Comparison of ENCODE assay signal across 7 mouse cellular contexts in the genomic region with DNA sequence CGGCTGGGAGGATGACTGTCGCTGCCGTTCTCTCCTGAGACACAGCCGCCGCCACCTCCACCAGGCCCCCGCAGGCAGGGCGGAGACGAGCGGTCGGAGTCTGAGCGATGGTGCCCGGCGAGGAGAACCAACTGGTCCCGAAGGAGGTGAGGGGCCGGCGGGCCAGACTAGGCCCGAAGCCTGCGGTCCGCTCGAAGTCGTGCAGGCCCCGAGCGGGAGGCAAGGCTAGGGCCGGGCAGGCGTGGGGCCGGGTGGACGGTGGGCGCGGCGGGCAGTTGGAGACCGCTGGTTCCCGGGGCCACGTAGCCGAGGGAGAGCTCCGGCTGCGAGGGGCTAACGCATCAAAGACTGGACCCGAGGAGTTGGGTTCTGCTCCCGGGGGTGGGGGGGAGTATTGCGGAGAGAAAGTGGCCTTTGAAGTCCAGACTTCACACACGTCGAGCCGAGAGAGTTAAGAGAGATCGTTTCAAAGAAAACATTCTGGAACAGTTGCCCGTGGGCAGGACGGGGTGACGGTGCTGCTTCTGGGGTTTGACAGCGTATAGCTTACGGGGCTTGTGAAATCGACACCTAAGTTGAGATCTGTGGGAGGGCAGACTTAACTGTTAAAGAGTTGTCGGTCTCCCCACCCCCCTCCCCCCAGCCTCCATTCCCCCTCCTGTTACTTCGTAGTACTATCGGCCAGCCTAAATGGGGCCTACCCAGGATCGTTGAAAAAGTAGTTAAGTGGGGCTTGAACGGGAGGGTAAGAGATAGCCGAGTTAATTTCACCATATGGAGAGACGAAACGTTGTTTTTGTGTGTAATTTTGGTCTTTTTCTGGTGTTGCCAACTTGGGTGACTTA. TPM values are rescaled to one million over a fixed set of nuclear protein-coding genes. Genes with fewer than 3 reads are reported as not detected.
DNase-seq lines count a peak whose midpoint lies in the region; ATAC-seq and TF ChIP-seq lines count a peak whose summit lies in the region.

No protein-coding gene starts in this region.

- peak overlapping the region; percentile 80 for H3K4me3 ChIP-seq in embryonic facial prominence, embryonic 15.5 days (replicated peaks)
- peak overlapping the region; percentile 88 for H3K4me3 ChIP-seq in hindbrain, postnatal 0 days (ENCODE audit: low read length)
- H3K4me3 ChIP-seq in stomach, embryonic 16.5 days (replicated peaks; ENCODE audit: low read length), result peak overlapping the region; percentile 92

- peak; percentile 20; the same call in 1 of the 2 replicates for ATAC-seq in embryonic facial prominence, embryonic 15.5 days (ENCODE audit: insufficient number of reproducible peaks, low FRiP score, low TSS enrichment, low read depth)
- peak; percentile 84 for ATAC-seq in hindbrain, postnatal 0 days
- ATAC-seq in megakaryocyte, adult 5-6 weeks (ENCODE audit: poor library complexity, severe bottlenecking), result peak; percentile 45
- ATAC-seq in stomach, embryonic 16.5 days (ENCODE audit: insufficient read depth, low FRiP score), result peak; percentile 69

- DNase-seq in ovary, postnatal 10 days (ENCODE audit: low spot score), result peak; percentile 67
- no peak for DNase-seq in ovary, postnatal 14 days (ENCODE audit: low spot score)
- DNase-seq in R1 (ENCODE audit: low read depth, low spot score), result peak; percentile 51
- DNase-seq in hindbrain, postnatal 0 days (ENCODE audit: low spot score), result no peak

- no peaks in the 10 kb centered on the region for H3K9me3 ChIP-seq in embryonic facial prominence, embryonic 15.5 days (replicated peaks)
- no peaks in the 10 kb centered on the region for H3K9me3 ChIP-seq in hindbrain, postnatal 0 days (ENCODE audit: low read length)
- no peaks in the 10 kb centered on the region for H3K9me3 ChIP-seq in stomach, embryonic 16.5 days (replicated peaks; ENCODE audit: control insufficient read depth, low read length)

- H3K36me3 ChIP-seq in embryonic facial prominence, embryonic 15.5 days, result no peaks in the 10 kb centered on the region
- no peaks in the 10 kb centered on the region for H3K36me3 ChIP-seq in hindbrain, postnatal 0 days (ENCODE audit: insufficient read depth, low read length)
- no peaks in the 10 kb centered on the region for H3K36me3 ChIP-seq in stomach, embryonic 16.5 days (ENCODE audit: control insufficient read depth, insufficient read depth, low read length)

- no peak for TF ChIP-seq CTCF in hindbrain, postnatal 0 days (IDR thresholded peaks at IDR 0.05; ENCODE audit: low read depth)

- H3K27ac ChIP-seq in embryonic facial prominence, embryonic 15.5 days (replicated peaks), result peak overlapping the region; percentile 97
- peak overlapping the region; percentile 99 for H3K27ac ChIP-seq in hindbrain, postnatal 0 days
- peak overlapping the region; percentile 98 for H3K27ac ChIP-seq in stomach, embryonic 16.5 days (ENCODE audit: low read length)

- WGBS in embryonic facial prominence, embryonic 15.5 days, result under 1% methylated on average over 58 of the region's 58 CpGs
- WGBS in hindbrain, postnatal 0 days, result under 1% methylated on average over 58 of the region's 58 CpGs
- WGBS in stomach, embryonic 16.5 days, result under 1% methylated on average over 58 of the region's 58 CpGs

- peak overlapping the region; percentile 83 for H3K4me2 ChIP-seq in embryonic facial prominence, embryonic 15.5 days (replicated peaks)
- H3K4me2 ChIP-seq in hindbrain, postnatal 0 days (ENCODE audit: low read depth, low read length), result peak overlapping the region; percentile 89
- H3K4me2 ChIP-seq in stomach, embryonic 16.5 days (ENCODE audit: low read depth, low read length), result peak overlapping the region; percentile 91

- H3K27me3 ChIP-seq in embryonic facial prominence, embryonic 15.5 days, result no peaks in the 10 kb centered on the region
- H3K27me3 ChIP-seq in hindbrain, postnatal 0 days (ENCODE audit: insufficient read depth, low read length), result no peaks in the 10 kb centered on the region
- no peaks in the 10 kb centered on the region for H3K27me3 ChIP-seq in stomach, embryonic 16.5 days (ENCODE audit: control insufficient read depth, insufficient read depth, low read length)

- peaks cover 33% of the 10 kb centered on the region for H3K4me1 ChIP-seq in embryonic facial prominence, embryonic 15.5 days
- peaks cover 7% of the 10 kb centered on the region; the same call in 1 of the 2 replicates for H3K4me1 ChIP-seq in hindbrain, postnatal 0 days (ENCODE audit: insufficient read depth, low read length)
- H3K4me1 ChIP-seq in stomach, embryonic 16.5 days (ENCODE audit: control insufficient read depth, insufficient read depth, low read length), result peaks cover 23% of the 10 kb centered on the region

- H3K9ac ChIP-seq in embryonic facial prominence, embryonic 15.5 days, result peak overlapping the region; percentile 98
- peak overlapping the region; percentile 92 for H3K9ac ChIP-seq in hindbrain, postnatal 0 days (replicated peaks; ENCODE audit: low read length)
- peak overlapping the region; percentile 99 for H3K9ac ChIP-seq in stomach, embryonic 16.5 days (ENCODE audit: low read length)

RNA-seq across cellular contexts. Expression of a gene that starts 0.5 kb away (rescaled TPM):
- polyA plus RNA-seq in embryonic facial prominence, embryonic 15.5 days (2015; fragmentation: Nextera tagmentation; extraction: Ambion mirVana), result 60.3 and 62.6 TPM in 2 replicates
- total RNA-seq in hindbrain, postnatal 0 days (2014; rRNA removed), result 55.7 and 70.5 TPM in 2 replicates
- 44.9 and 45.5 TPM in 2 replicates for polyA plus RNA-seq in hindbrain, postnatal 0 days (2015; fragmentation: Nextera tagmentation; extraction: Ambion mirVana)
- total RNA-seq in megakaryocyte, adult 5-6 weeks (2015), result 46.7 and 50.4 TPM in 2 replicates
- total RNA-seq in megakaryocyte, adult 5-6 weeks (2017), result 106 and 112 TPM in 2 replicates
- polyA plus RNA-seq in stomach, embryonic 16.5 days (2015; fragmentation: Nextera tagmentation; extraction: Ambion mirVana), result 63.8 and 68.2 TPM in 2 replicates

Comparison
In these comparisons a context has a peak if more than half of its experiments do, and no peak if none do; other contexts are left out.
1. DNase-seq: peak in ovary, postnatal 10 days (single experiment) and R1 (single experiment); none in ovary, postnatal 14 days (single experiment) and hindbrain, postnatal 0 days (single experiment).
2. ATAC-seq: peak in every context shown above with its lines; median percentile 84 in hindbrain, postnatal 0 days; 69 in stomach, embryonic 16.5 days; 45 in megakaryocyte, adult 5-6 weeks; 20 in embryonic facial prominence, embryonic 15.5 days.
3. Peak in every context shown above with its lines, with median percentiles within 50 percentile points of each other: H3K27ac ChIP-seq, H3K4me2 ChIP-seq, H3K4me3 ChIP-seq and H3K9ac ChIP-seq.